Comparison of ENCODE assay signal across 8 mouse cellular contexts in the genomic region with DNA sequence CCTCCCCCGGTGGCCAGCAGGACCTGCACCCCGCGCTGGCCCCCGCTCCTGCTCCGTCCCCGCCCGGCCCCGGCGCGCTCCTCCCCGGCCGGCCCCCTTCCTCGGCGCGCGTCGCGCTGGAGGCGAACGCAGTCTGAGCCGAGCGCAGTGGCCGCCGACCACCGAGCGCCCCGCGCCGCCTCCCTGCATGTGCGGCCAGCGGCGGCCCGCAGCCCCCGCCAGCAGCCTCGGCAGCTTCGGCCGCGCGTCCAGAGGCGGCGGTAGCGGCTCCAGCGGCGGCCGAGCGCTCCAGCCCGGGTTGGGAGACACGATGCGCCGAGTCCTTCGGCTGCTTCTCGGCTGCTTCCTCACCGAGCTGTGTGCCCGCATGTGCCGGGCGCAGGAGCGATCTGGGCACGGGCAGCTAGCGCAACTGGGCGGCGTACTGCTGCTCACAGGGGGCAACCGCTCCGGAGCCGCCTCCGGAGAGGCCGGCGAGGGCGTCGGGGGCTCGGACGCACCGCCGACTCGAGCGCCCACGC. TPM values are rescaled to one million over a fixed set of nuclear protein-coding genes. Genes with fewer than 3 reads are reported as not detected.
DNase-seq lines count a peak whose midpoint lies in the region; ATAC-seq and TF ChIP-seq lines count a peak whose summit lies in the region.

No protein-coding gene starts in this region.

- H3K9ac ChIP-seq in hindbrain, embryonic 16.5 days (ENCODE audit: low read depth, low read length), result peak overlapping the region; percentile 81
- H3K9ac ChIP-seq in liver, postnatal 0 days (replicated peaks), result no peak overlapping the region
- H3K9ac ChIP-seq in stomach, embryonic 14.5 days (replicated peaks; ENCODE audit: low read depth, low read length), result no peak overlapping the region; the same call in 1 of the 2 replicates

- TF ChIP-seq POLR2A in bone marrow macrophage, adult 2 months (IDR thresholded peaks at IDR 0.05; ENCODE audit: borderline replicate concordance, low read depth, low read length), result no peak
- no peak for TF ChIP-seq POLR2A in embryonic fibroblast, embryonic 13.5 days (IDR thresholded peaks at IDR 0.05; ENCODE audit: low read depth, low read length)

- no peak for TF ChIP-seq CTCF in layer of hippocampus, adult 2 months (conservative IDR thresholded peaks at IDR 0.05)
- TF ChIP-seq CTCF in bone marrow macrophage, adult 2 months (IDR thresholded peaks at IDR 0.05; ENCODE audit: low read depth, low read length), result no peak
- TF ChIP-seq CTCF in embryonic fibroblast, embryonic 13.5 days (IDR thresholded peaks at IDR 0.05; ENCODE audit: borderline replicate concordance, insufficient read depth, low read length), result no peak
- TF ChIP-seq CTCF in liver, postnatal 0 days (IDR thresholded peaks at IDR 0.05; ENCODE audit: low read depth), result no peak

- peaks cover 11% of the 10 kb centered on the region; the same call in 1 of the 2 replicates for H3K4me1 ChIP-seq in bone marrow macrophage, adult 2 months (ENCODE audit: control insufficient read depth, insufficient read depth, low read length)
- H3K4me1 ChIP-seq in embryonic fibroblast, embryonic 13.5 days (ENCODE audit: control insufficient read depth, insufficient read depth, low read length), result no peaks in the 10 kb centered on the region
- H3K4me1 ChIP-seq in hindbrain, embryonic 16.5 days (ENCODE audit: control insufficient read depth, insufficient read depth, low read depth, low read length), result peaks cover 17% of the 10 kb centered on the region
- no peaks in the 10 kb centered on the region for H3K4me1 ChIP-seq in liver, postnatal 0 days (ENCODE audit: insufficient read depth)
- H3K4me1 ChIP-seq in stomach, embryonic 14.5 days (ENCODE audit: control insufficient read depth, insufficient read depth, low read length), result peaks cover 11% of the 10 kb centered on the region; the same call in 1 of the 2 replicates

- TF ChIP-seq EP300 in liver, postnatal 0 days (IDR thresholded peaks at IDR 0.05; ENCODE audit: low read depth), result no peak

- no peaks in the 10 kb centered on the region for H3K36me3 ChIP-seq in hindbrain, embryonic 16.5 days (ENCODE audit: control insufficient read depth, insufficient read depth, low read length)
- no peaks in the 10 kb centered on the region for H3K36me3 ChIP-seq in liver, postnatal 0 days (replicated peaks; ENCODE audit: insufficient read depth, low read length)
- H3K36me3 ChIP-seq in stomach, embryonic 14.5 days (ENCODE audit: control insufficient read depth, insufficient read depth, low read length), result no peaks in the 10 kb centered on the region

- peak in 1 of 2 experiments; percentile 37 for DNase-seq in layer of hippocampus, adult 2 months (ENCODE audit: low spot score in 2 of 2)
- DNase-seq in layer of hippocampus, postnatal 25 days (ENCODE audit: extremely low spot score in 1 of 2, low spot score in 1 of 2), result no peak
- no peak for DNase-seq in liver, postnatal 0 days

- H3K9me3 ChIP-seq in hindbrain, embryonic 16.5 days (ENCODE audit: control insufficient read depth, low read length), result no peaks in the 10 kb centered on the region
- H3K9me3 ChIP-seq in liver, postnatal 0 days (ENCODE audit: low read length), result no peaks in the 10 kb centered on the region
- H3K9me3 ChIP-seq in stomach, embryonic 14.5 days (ENCODE audit: control insufficient read depth, low read depth, low read length), result no peaks in the 10 kb centered on the region

- no peaks in the 10 kb centered on the region; the same call in 1 of the 2 replicates for H3K27me3 ChIP-seq in hindbrain, embryonic 16.5 days (replicated peaks; ENCODE audit: control insufficient read depth, insufficient read depth, low read length)
- H3K27me3 ChIP-seq in liver, postnatal 0 days (ENCODE audit: insufficient read depth, low read length), result peaks cover 63% of the 10 kb centered on the region
- H3K27me3 ChIP-seq in stomach, embryonic 14.5 days (ENCODE audit: control insufficient read depth, insufficient read depth, low read length), result peaks cover 37% of the 10 kb centered on the region

- ATAC-seq in hindbrain, embryonic 16.5 days, result peak; percentile 84
- ATAC-seq in liver, postnatal 0 days, result no peak
- peak; percentile 66; the same call in 1 of the 2 replicates for ATAC-seq in stomach, embryonic 14.5 days (ENCODE audit: insufficient number of reproducible peaks, insufficient read depth, low FRiP score, low read depth)
- ATAC-seq in activated CD4-positive, CD25-positive, alpha-beta regulatory T cell, adult 4 months, result no peak

- under 1% methylated on average over 50 of the region's 76 CpGs for WGBS in hindbrain, embryonic 16.5 days
- WGBS in liver, postnatal 0 days (ENCODE audit: insufficient replicate concordance), result under 1% methylated on average over 53 of the region's 76 CpGs
- WGBS in stomach, embryonic 14.5 days, result 1% methylated on average over 61 of the region's 76 CpGs

- H3K4me3 ChIP-seq in layer of hippocampus, adult 2 months, result peak overlapping the region; percentile 79
- H3K4me3 ChIP-seq in bone marrow macrophage, adult 2 months (ENCODE audit: insufficient read depth, low read length), result peak overlapping the region; percentile 67
- H3K4me3 ChIP-seq in embryonic fibroblast, embryonic 13.5 days (ENCODE audit: insufficient read depth, low read length), result 0 out of 2 replicates have a peak overlapping the region, but pooled peaks have one; percentile 9
- peak overlapping the region; percentile 71 for H3K4me3 ChIP-seq in hindbrain, embryonic 16.5 days (ENCODE audit: low read length)
- peak overlapping the region; percentile 38 for H3K4me3 ChIP-seq in liver, postnatal 0 days (ENCODE audit: low read depth, low read length)
- H3K4me3 ChIP-seq in stomach, embryonic 14.5 days (ENCODE audit: low read depth, low read length), result peak overlapping the region; percentile 43

- H3K4me2 ChIP-seq in hindbrain, embryonic 16.5 days (ENCODE audit: low read length), result peak overlapping the region; percentile 95
- peak overlapping the region; percentile 62 for H3K4me2 ChIP-seq in liver, postnatal 0 days (ENCODE audit: low read depth, low read length)
- peak overlapping the region; percentile 78 for H3K4me2 ChIP-seq in stomach, embryonic 14.5 days (replicated peaks; ENCODE audit: low read depth, low read length)

- peak overlapping the region; percentile 95 for H3K27ac ChIP-seq in layer of hippocampus, adult 2 months
- H3K27ac ChIP-seq in bone marrow macrophage, adult 2 months (ENCODE audit: insufficient read depth, low read depth, low read length), result no peak overlapping the region
- no peak overlapping the region for H3K27ac ChIP-seq in embryonic fibroblast, embryonic 13.5 days (ENCODE audit: insufficient read depth, low read length)
- H3K27ac ChIP-seq in hindbrain, embryonic 16.5 days (ENCODE audit: low read depth, low read length), result peak overlapping the region; percentile 75
- no peak overlapping the region for H3K27ac ChIP-seq in liver, postnatal 0 days (ENCODE audit: low read depth)
- H3K27ac ChIP-seq in stomach, embryonic 14.5 days (ENCODE audit: low read length), result no peak overlapping the region

RNA-seq across cellular contexts. Expression of gene Shisa9, which starts 0.4 kb away (rescaled TPM):
- total RNA-seq in layer of hippocampus, adult 2 months (2021), result 10 to 100 TPM; 55.4 to 56.4 TPM
- 10 to 100 TPM; 49.7 to 56.6 TPM for total RNA-seq in layer of hippocampus, postnatal 25 days (2021)
- 2.9 and 3.7 TPM in 2 replicates for polyA plus RNA-seq in bone marrow macrophage, adult 2 months (2012; ENCODE audit: insufficient read depth, insufficient read length, missing spikeins)
- polyA plus RNA-seq in embryonic fibroblast, embryonic 13.5 days (2011; ENCODE audit: insufficient read length, low read depth, missing spikeins), result not detected in 2 replicates
- 12.4 and 13.0 TPM in 2 replicates for polyA plus RNA-seq in hindbrain, embryonic 16.5 days (2015; fragmentation: Nextera tagmentation; extraction: Ambion mirVana)
- polyA plus RNA-seq in liver, postnatal 0 days (2015; fragmentation: Nextera tagmentation; extraction: Ambion mirVana), result 0.45 and 0.58 TPM in 2 replicates
- polyA plus RNA-seq in stomach, embryonic 14.5 days (2014; fragmentation: Nextera tagmentation; extraction: Ambion mirVana), result 2.1 and 2.5 TPM in 2 replicates
- polyA plus RNA-seq in activated CD4-positive, CD25-positive, alpha-beta regulatory T cell, adult 4 months (2017; shearing (Covaris generic)), result not detected

Comparison
In these comparisons a context has a peak if more than half of its experiments do, and no peak if none do; other contexts are left out.
1. H3K27ac ChIP-seq: peak in layer of hippocampus, adult 2 months (single experiment) and hindbrain, embryonic 16.5 days (single experiment); none in bone marrow macrophage, adult 2 months (single experiment), embryonic fibroblast, embryonic 13.5 days (single experiment), liver, postnatal 0 days (single experiment) and stomach, embryonic 14.5 days (single experiment).
2. H3K4me3 ChIP-seq: peak in every context shown above with its lines; median percentile 79 in layer of hippocampus, adult 2 months; 71 in hindbrain, embryonic 16.5 days; 67 in bone marrow macrophage, adult 2 months; 43 in stomach, embryonic 14.5 days; 38 in liver, postnatal 0 days; 9 in embryonic fibroblast, embryonic 13.5 days.
3. ATAC-seq: peak in hindbrain, embryonic 16.5 days (single experiment) and stomach, embryonic 14.5 days (single experiment); none in liver, postnatal 0 days (single experiment) and activated CD4-positive, CD25-positive, alpha-beta regulatory T cell, adult 4 months (single experiment).
4. Peak in every context shown above with its lines, with median percentiles within 50 percentile points of each other: H3K4me2 ChIP-seq.